Mouse (Mus musculus) brain, adult 2 months (tissue): ENCODE results near the gene Olfr1166.
"Not testable (repeated sequence)": the region's sequence is repeated elsewhere in the genome, so short reads cannot be mapped to it uniquely, and the experiment has no call there.

ENCODE experiments used
- DNase-seq: peaks from one replicate; pipeline ENCODE4 v3.0.0; 2011; ENCODE audit warnings: low read depth, low spot score

Olfr1166 gene

GRCm38 (mm10) chr2:88128172-88128571 lies at the start of gene Olfr1166:
Gene Olfr1166 (minus strand): TSS chr2:88128272.
- no peak for DNase-seq

DNA sequence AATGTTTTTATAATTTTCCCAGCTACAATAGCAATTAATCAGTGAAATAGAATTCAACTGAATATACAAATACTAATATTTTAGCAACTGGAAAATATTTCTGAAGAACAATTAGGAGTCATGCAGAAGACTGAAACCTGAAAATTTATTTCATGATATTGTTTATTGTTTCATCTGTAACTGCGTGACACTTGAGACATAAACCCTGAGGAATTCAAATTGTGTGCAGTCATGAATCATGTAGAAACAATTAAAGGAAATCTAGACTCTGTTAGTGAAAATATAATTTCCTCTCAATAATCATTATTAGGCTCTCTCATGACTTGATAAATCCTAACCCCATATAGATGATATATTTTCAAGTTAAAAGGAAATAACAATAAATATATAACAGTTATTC lies 27.0 kb upstream of the Olfr1166 start, which contains the start of gene Olfr1167:
Olfr1167 (minus strand) TSS at position 101 of the 400 bp plus-strand sequence.
- not testable (repeated sequence) for DNase-seq

- no peak for DNase-seq
These were observed 34.2 kb downstream of the Olfr1166 start, which contains the start of gene Olfr1164 for GRCm38 (mm10) chr2:88093866-88094265. Gene Olfr1164 (minus strand): TSS chr2:88093966.
